Mouse (Mus musculus) forebrain, embryonic 14.5 days (tissue): ENCODE results near the gene Cdk1. TPM values are rescaled to one million over a fixed set of nuclear protein-coding genes. Genes with fewer than 3 reads are reported as not detected.

Experiments
- polyA plus RNA-seq: library from polyadenylated mRNA; unstranded; fragments of >200 nt; fragmentation: Nextera tagmentation; extraction: Ambion mirVana; gene quantifications from 2 replicates; pipeline ENCODE4 v1.2.1, GENCODE M21; 2014

Cdk1 gene
- polyA plus RNA-seq, 1 experiment from 2014 or later: 304 TPM

Other genes starting within 250 kb of the Cdk1 start
- 11.7 and 12.8 TPM in 2 replicates for gene Rhobtb1, start 201.5 kb downstream of the Cdk1 start, polyA plus RNA-seq
- gene A930033H14Rik, start 139.8 kb downstream of the Cdk1 start, polyA plus RNA-seq: 0.71 and 1.0 TPM in 2 replicates
- gene Ank3, start 45.8 kb upstream of the Cdk1 start, polyA plus RNA-seq: 60.0 and 84.2 TPM in 2 replicates